Mouse (Mus musculus): ENCODE measurements around the gene Ssr2. TPM values are rescaled to one million over a fixed set of nuclear protein-coding genes. Genes with fewer than 3 reads are reported as not detected.

Gene Ssr2
- total RNA-seq, 2 experiments from 2014 or later, result 95.9 to 108 TPM

- intact Hi-C loops (cut with DNase I), result loop anchor here (2.0 kb wide), 1 partner anchor 18 kb away; no protein-coding TSS in a partner anchor
- peak in 1 of 2 experiments; percentile 5 for DNase-seq
Observed at GRCm38 (mm10) chr3:88637134-88637533, 61.5 kb downstream of the Ssr2 start.

Small RNA genes lying within 50 kb of the gene (microRNA-seq; reads per million reads assigned to microRNA genes)
- 0 reads per million in 2 experiments for gene Mir1905

Other genes starting within 250 kb of the Ssr2 start
- 1 to 10 TPM; 1.6 TPM for gene Tmem79, start 239.7 kb upstream of the Ssr2 start, total RNA-seq (2021)
- gene Smg5, start 239.6 kb upstream of the Ssr2 start, total RNA-seq (2021), result 10 to 100 TPM; 41.5 to 44.3 TPM
- gene Paqr6, start 211.3 kb upstream of the Ssr2 start, total RNA-seq (2021), result under 1 TPM; 0.22 to 0.67 TPM
- gene Bglap3, start 203.1 kb upstream of the Ssr2 start, total RNA-seq (2021), result not detected
- gene Bglap2, start 197.2 kb upstream of the Ssr2 start, total RNA-seq (2021), result not detected
- gene Bglap, start 191.4 kb upstream of the Ssr2 start, total RNA-seq (2021), result not detected
- gene Pmf1, start 165.5 kb upstream of the Ssr2 start, total RNA-seq (2021), result 10 to 100 TPM; 23.9 to 25.0 TPM
- gene Slc25a44, start 150.7 kb upstream of the Ssr2 start, total RNA-seq (2021), result 10 to 100 TPM; 13.1 to 14.2 TPM
- 1 to 10 TPM; 2.3 to 2.6 TPM for gene Sema4a, start 114.7 kb upstream of the Ssr2 start, total RNA-seq (2021)
- 100 to 1,000 TPM; 128 TPM for gene Lmna, start 65.9 kb upstream of the Ssr2 start, total RNA-seq (2021)
- gene Mex3a, start 43.5 kb upstream of the Ssr2 start, total RNA-seq (2021), result 1 to 10 TPM in 1 of 2 experiments, under 1 TPM in 1; 0.81 to 2.0 TPM
- under 1 TPM in 1 of 2 experiments, not detected in 1; 0.33 TPM for gene Rab25, start 27.6 kb upstream of the Ssr2 start, total RNA-seq (2021)
- 10 to 100 TPM; 77.7 TPM for gene Lamtor2, start 22.8 kb upstream of the Ssr2 start, total RNA-seq (2021)
- 10 to 100 TPM; 55.4 to 60.0 TPM for gene Ubqln4, start 22.1 kb upstream of the Ssr2 start, total RNA-seq (2021)
- 10 to 100 TPM; 71.1 to 71.5 TPM for gene Arhgef2, start 30.1 kb downstream of the Ssr2 start, total RNA-seq (2021)
- gene Rxfp4, start 77.3 kb downstream of the Ssr2 start, total RNA-seq (2021), result not detected
- gene Khdc4, start 109.9 kb downstream of the Ssr2 start, total RNA-seq (2021), result 10 to 100 TPM; 36.9 to 40.5 TPM
- gene Rit1, start 141.0 kb downstream of the Ssr2 start, total RNA-seq (2021), result 10 to 100 TPM; 59.5 to 73.4 TPM
- 1 to 10 TPM; 4.3 to 5.0 TPM for gene Syt11, start 199.3 kb downstream of the Ssr2 start, total RNA-seq (2021)

Measured in heart, postnatal 14 days (tissue).